Mouse (Mus musculus) heart, adult 2 months (tissue): ENCODE results near the gene Sdk2.

Source experiments
- CTCF ChIP-seq: fragments of 200-600 bp; IDR thresholded peaks from 2 replicates; pipeline ENCODE4 v1.8.1; 2022; ENCODE audit warnings: antibody characterized with exemption, mild to moderate bottlenecking, moderate library complexity
- POLR2A ChIP-seq: fragments of 200-500 bp; IDR thresholded peaks from 2 replicates; pipeline ENCODE4 v1.6.1; 2011; ENCODE audit warnings: mild to moderate bottlenecking, low read depth, low read length, control low read depth; ENCODE audit not compliant: insufficient read depth

DNA sequence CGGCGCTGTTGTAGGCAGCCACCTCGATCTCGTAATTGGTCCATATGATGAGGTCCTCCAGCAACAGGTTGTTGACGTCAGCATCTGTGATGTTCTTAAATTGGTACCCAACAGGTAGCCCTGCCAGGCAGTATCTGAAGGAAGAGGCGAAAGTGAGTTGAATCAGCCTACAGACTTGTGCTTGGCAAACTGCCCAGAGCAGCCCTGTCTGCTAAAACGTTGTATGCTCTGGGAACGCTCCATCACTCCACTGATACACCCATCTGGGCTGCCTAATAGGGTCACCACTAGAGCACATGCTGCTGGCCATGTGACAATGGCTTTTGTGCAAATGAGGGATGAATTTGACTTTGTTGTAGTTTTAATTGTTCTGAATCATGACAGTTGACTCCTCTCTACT lies 215.1 kb downstream of the Sdk2 start:
- TF ChIP-seq CTCF (no peak), POLR2A (no peak)
